Mouse (Mus musculus) cerebral cortex, adult 2 months (tissue): ENCODE measurements around the gene Tnni2.

ENCODE experiments used
- WGBS: fragments of 180-500 bp; shearing (Covaris S2); methylation state at CpG from one replicate; pipeline ENCODE4 v1.1.7; 2018; 5-methylcytosine and 5-hydroxymethylcytosine counted together

Tnni2 gene

GRCm38 (mm10) chr7:142441585-142441984 is at the start of gene Tnni2:
TSS of gene Tnni2 (plus strand) at chr7:142441808.
- 92% methylated on average over 9 of the region's 9 CpGs for WGBS

- WGBS = 24% methylated on average over 4 of the region's 4 CpGs
Observed at GRCm38 (mm10) chr7:142393191-142393590, 48.4 kb upstream of the Tnni2 start.

DNA sequence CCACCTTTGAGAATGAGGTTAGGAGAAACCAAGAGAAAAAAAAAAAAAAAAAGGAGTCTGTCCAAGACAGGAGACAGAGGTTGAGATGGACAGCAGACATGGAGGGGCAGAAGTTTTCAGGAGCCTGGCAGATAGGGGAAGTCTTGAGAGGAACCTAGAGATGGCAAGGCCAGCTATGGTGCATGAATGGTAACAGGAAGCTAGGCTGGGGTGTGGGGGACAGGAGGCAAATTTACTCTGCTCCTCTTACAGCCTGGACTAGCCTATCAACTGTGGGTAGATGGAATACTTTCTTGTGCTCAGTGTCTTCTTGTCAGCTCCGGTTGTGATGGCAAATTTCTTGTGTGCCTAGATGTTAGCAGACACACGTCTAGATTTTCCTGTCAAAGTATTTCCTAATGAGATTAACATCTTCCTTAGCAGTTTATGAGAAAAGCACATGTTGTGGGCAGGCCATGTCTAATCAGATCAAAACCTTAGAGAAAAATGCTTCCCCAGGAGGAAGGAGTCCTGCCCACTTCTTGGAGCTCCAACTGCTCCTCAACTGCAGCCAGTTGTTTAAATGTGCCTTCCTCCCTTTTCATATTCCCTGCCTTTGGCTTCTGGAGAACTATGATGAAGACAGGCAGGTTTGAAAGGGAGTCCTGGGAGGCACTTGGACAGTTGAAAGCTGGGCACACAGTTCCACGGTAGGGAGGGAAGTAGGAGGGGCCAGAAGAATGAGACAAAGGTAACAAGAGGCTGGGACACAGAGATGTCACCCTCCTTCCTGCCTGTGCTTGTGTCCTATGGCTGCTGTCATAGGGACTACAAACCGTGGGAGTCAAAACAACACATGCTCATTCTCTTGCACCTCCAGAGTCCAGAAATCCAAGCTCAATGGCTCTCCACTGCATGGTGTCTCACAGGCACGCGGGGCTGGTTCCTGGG is 47.1 kb upstream of the Tnni2 start:
- 63% methylated on average over 6 of the region's 6 CpGs for WGBS

DNA sequence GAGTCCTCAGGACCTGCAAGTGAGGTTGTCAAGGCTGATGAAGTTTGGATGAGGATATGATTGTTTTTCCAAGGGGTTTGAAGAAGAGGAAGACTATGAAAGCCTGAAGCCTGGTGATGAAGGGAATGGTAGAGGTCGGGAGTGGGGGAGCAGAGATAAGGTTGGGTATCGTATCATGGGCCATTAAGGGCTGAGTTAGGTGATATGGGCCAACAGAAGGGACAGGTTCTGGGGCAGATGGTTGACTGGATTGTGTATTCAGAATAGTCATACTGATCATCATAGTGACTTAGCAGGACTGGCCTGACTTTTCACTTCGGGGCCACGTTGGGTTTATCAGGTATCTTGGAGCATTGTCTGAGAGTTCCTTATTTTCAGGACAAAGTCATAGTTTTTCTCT is 46.1 kb upstream of the Tnni2 start:
- WGBS = 91% methylated on average over 4 of the region's 4 CpGs

DNA sequence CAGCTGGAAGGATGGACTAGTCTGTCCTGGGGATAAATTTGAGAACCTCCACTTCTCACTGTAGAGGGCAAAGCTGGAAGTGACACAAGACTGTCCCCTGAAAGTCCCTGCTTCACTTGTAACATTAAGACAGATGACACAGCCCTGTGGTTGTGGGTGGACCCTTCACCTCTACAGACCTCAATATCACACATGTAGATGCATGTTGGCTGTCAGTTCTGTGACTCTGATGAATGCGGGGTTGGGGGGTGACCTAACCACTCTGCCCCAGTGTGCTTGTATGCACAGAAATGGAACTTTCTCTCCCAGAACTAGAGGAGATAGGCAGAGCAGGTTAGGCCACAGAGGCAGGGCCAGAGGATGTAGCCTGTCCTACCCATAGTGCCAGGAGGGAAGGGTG is 45.0 kb upstream of the Tnni2 start:
- 93% methylated on average over 1 of the region's 1 CpGs for WGBS

- 83% methylated on average over 2 of the region's 2 CpGs for WGBS
Observed at GRCm38 (mm10) chr7:142398052-142398451, 43.6 kb upstream of the Tnni2 start.

DNA sequence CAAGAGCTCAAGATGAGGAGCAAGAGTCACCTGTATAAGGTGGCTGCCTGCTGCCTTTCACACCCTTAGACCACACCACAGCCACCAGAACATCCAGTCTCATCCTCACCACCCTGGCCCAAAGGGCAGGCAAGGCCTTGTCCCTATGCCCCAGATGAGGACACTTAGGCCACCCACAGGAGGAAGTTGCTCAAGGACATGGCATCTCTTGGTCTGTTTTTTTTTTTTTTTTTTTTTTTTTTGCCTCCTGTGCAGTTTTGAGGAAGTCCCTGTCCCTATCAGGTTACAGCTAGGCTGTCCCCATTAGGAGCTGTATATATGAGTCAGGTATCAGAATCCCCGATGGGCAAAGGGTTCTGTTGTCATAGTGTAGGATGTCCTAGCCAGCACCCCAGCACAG is 42.4 kb upstream of the Tnni2 start:
- WGBS = 67% methylated on average over 1 of the region's 1 CpGs

DNA sequence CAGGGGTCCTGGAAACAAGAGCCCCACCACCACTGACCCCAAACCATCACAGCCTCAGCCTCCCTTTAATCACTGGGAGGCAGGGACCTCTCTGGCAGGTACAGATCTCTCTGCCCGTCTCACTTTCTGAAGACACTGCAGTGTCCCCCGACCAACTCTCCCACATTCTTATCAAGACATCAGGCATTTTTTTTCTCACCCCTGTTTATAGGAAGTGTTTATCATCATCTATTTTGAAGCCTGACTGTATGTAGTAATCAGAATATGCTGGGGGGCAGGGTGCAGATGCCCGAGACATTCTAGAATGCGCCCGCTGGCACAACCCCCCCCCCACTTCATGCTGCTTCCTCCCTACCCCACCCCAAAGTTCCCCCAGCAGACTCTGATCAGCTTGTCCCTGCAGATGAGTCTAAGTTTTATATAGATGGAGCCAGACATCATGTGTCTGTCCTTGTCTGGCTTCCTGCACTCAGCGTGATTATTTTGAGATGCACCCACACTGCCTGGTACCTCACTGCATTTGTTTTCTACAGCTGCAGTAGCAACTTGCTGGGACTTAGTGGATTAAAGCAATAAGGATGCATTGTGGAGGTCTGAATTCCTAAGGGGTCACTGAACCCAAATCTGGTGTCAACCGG is 41.4 kb upstream of the Tnni2 start:
- 44% methylated on average over 7 of the region's 7 CpGs for WGBS

DNA sequence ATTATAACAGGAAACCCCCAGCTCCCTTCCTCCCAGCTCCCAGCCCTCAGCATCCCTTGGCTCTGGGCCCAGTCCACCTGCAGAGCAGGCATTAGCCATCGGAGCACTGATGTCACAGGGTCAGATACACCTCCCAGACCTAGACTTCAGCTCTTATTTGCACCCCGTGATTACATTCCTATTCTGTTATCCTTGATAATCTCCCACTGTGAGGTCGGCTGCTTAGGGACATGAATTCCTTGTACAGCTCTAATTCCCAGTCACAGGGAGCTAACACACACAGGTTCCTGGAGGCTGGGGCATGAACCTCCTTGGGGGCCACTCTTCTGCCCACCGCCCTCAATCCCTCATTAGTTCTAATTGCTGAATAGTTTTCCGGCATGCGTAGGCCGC is 40.9 kb upstream of the Tnni2 start:
- whole genome bisulfite sequencing = 55% methylated on average over 7 of the region's 7 CpGs

DNA sequence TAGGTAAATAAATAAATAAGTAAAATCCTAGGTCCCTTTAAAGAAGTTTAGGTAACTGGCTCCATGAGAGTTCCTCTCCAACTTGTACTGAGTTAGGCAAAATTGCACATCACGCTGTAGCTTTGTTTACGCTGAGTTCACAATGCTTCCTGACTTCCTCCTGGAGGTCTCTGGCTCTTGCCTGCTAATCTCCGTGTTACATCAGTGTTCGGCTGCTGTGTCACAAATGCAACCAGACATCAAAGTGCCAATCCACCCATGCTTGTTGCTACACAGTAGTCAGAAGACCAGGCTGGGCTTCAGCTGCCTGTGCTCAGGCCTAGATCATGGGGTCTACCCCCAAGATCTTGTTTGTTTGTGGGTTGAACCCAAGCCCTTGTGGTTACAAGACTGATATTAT is 38.0 kb upstream of the Tnni2 start:
- 79% methylated on average over 4 of the region's 4 CpGs for WGBS

GRCm38 (mm10) chr7:142405134-142405533 is 36.5 kb upstream of the Tnni2 start:
- 95% methylated on average over 5 of the region's 5 CpGs for WGBS

GRCm38 (mm10) chr7:142407935-142408334 is 33.7 kb upstream of the Tnni2 start:
- WGBS = 68% methylated on average over 4 of the region's 4 CpGs

DNA sequence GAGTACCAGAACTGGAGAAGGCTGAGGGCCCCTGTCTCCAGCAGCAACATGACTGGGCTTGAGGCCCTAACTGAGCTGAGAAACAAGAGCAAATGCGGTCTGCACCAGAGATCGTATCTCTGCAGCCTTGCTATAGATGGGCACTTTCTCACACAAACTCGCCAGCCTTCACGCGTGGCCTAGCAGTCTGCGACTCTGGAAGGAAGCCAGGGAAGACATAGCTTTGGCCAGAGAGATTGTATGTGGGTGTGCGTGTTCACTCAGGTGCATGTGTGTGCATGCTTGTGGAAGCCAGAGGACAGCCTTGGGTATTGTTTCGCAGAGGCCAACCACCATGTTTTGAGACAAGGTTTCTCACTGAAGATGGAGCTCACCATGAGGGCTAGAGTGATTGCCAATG is 32.9 kb upstream of the Tnni2 start:
- WGBS = 94% methylated on average over 8 of the region's 8 CpGs

DNA sequence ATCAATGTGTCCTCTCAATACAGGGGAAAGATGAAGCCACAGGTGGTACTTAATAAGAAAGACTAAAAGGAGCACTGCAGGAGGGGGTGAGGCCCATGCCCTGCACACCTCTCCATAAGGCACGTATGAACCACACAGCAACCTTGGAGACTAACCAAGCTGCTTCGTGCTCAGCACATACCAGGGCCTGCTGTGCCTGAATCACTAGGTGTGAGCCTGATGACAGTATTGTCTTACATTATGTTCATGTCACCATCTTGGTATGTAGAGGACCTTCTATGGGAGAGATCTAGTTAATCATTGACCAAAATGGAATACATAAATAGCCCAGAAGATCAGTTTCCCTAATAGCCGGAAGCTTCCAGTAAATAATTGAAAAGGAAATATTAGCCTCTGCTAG is 32.0 kb upstream of the Tnni2 start:
- 93% methylated on average over 3 of the region's 3 CpGs for WGBS

DNA sequence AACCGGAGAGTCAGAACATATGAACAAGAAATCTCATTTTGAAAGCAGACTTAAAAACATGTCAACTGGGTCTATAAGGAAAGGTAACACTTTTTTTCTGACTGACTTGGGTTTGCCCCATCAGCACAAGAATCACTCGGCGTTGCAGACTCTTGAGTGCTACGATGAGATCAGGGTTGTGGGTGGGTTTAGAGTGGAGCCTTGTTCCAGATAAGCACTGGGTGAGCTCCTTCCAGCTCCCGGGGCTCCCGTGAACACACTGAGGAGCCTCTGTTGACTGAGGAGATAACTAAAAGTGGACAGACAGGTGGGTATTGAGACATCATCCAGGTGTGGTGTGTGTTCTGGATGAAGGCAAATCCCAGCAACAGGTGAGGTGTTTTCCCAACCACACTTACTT is 28.3 kb upstream of the Tnni2 start:
- WGBS = 93% methylated on average over 6 of the region's 6 CpGs

- 61% methylated on average over 4 of the region's 4 CpGs for WGBS
Observed at GRCm38 (mm10) chr7:142415314-142415713, 26.3 kb upstream of the Tnni2 start.

DNA sequence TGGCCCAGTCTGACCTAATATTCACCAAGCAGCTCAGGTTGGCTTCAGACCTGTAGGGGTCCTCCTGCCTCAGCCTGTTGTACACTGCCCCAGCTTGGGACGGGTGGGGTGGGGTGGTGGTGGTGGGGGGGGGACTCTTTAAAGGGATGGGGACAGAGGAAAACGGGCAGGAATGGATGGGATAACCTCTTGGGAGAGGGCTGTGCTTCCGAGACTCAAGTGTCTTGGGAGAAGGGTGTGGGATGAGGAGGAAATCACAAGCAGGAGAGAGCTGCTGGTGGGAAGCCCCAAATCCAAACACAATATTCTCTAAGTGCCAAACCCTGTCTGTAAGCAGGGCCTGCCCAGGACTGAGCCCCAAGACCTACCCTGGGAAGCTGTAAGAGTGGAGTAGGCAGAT is 25.4 kb upstream of the Tnni2 start:
- WGBS = 78% methylated on average over 3 of the region's 3 CpGs

DNA sequence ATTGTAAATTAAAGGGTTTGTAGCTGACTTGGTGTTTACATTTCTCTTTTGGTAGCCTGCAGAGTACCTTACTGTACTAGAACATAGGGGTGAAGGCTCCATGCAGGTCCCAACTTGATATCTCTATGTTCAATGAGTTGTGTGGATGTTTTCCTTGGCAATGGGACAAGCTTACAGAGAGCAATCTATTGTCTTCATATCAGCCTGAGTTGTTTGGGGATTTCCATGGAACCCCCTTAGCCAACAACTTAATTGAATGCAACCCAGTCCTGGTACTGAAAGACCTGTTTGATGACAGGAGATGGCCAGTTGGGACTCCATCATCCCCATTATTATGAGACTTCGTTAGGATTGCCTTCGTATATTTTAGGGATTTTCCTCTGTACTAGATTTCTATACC is 23.6 kb upstream of the Tnni2 start:
- 77% methylated on average over 2 of the region's 2 CpGs for WGBS

DNA sequence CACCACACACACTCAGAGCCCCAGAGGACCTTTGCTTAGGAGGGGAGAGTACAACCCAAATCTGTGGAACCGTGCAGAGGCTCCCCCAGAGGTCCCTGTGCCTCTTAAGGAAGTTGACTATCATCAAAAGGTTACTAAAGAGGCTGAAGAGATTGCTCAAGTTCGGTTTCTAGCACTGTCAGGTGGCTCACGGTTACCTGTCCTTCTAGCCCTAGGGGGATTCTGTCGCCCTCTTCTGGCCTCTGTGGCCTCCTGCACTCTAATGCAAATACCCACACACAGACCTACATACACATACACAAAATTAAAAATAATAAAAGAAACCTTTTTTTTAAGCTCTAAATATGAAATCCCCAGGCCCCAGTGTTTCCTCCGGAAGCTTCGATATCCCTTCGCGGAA is 22.9 kb upstream of the Tnni2 start:
- 93% methylated on average over 8 of the region's 8 CpGs for WGBS

GRCm38 (mm10) chr7:142419887-142420286 is 21.7 kb upstream of the Tnni2 start:
- WGBS = 82% methylated on average over 5 of the region's 5 CpGs

GRCm38 (mm10) chr7:142421826-142422225 is 19.8 kb upstream of the Tnni2 start:
- 77% methylated on average over 2 of the region's 2 CpGs for WGBS

GRCm38 (mm10) chr7:142425641-142426213 is 15.9 kb upstream of the Tnni2 start:
- 76% methylated on average over 11 of the region's 11 CpGs for WGBS

DNA sequence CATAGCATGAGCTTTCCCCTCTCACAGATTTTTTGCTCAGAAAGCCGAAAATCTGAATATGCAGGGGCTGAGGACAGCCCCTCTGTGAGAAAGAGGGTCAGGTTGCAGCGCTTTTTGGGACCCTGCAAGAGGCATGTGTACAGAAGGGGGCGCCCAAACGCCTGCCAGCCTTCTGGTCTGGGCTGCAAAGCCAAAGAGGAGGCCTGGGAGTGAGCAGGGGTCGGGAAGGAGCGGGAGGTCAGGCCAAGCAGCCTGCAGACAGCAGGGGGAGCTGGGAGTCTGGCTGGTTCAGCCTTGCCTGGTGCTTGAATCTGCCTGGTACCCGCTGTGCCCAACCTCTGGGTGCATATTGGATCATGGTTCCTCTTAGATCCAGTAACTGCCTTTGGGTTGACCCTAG is 13.4 kb upstream of the Tnni2 start:
- 53% methylated on average over 7 of the region's 7 CpGs for WGBS
